Mouse (Mus musculus) intestine, embryonic 14.5 days (tissue): ENCODE measurements around the gene H2bfm. TPM values are rescaled to one million over a fixed set of nuclear protein-coding genes. Genes with fewer than 3 reads are reported as not detected.
"Not testable (repeated sequence)": the region's sequence is repeated elsewhere in the genome, so short reads cannot be mapped to it uniquely, and the experiment has no call there.

Experiments
- ATAC-seq: fragments of 200-750 bp; cut with Nextera tagmentation; replicated peaks from 2 replicates; pipeline ENCODE4 v1.8.0; 2017; ENCODE audit warnings: low read depth, moderate number of reproducible peaks, moderate TSS enrichment, moderate library complexity; ENCODE audit not compliant: low FRiP score, low TSS enrichment
- DNase-seq: peaks from one replicate; pipeline ENCODE4 v3.0.0-alpha.2; 2018; ENCODE audit warnings: low spot score
- H3K27ac ChIP-seq: fragments of 300-500 bp; sonication (generic); 2 replicates; pipeline ENCODE4 v1.5.1; 2014; ENCODE audit warnings: low read depth, mild to moderate bottlenecking, control low read depth
- H3K27me3 ChIP-seq: fragments of 300-500 bp; sonication (generic); replicated peaks from 2 replicates; pipeline ENCODE4 v1.6.1; 2014; ENCODE audit warnings: low read length, control low read depth; ENCODE audit not compliant: control insufficient read depth, insufficient read depth
- H3K36me3 ChIP-seq: fragments of 300-500 bp; sonication (generic); 2 replicates; pipeline ENCODE4 v1.6.1; 2014; ENCODE audit warnings: low read length, control low read depth; ENCODE audit not compliant: control insufficient read depth, insufficient read depth
- H3K4me1 ChIP-seq: fragments of 300-500 bp; sonication (generic); replicated peaks from 2 replicates; pipeline ENCODE4 v1.6.1; 2014; ENCODE audit warnings: low read length, control low read depth, mixed read lengths; ENCODE audit not compliant: control insufficient read depth, insufficient read depth
- H3K4me2 ChIP-seq: fragments of 300-500 bp; sonication (generic); 2 replicates; pipeline ENCODE4 v1.6.1; 2014; ENCODE audit warnings: low read length
- H3K4me3 ChIP-seq: fragments of 300-500 bp; sonication (generic); 2 replicates; pipeline ENCODE4 v1.5.1; 2014; ENCODE audit warnings: low read depth, low read length, control low read depth, mixed read lengths
- H3K9ac ChIP-seq: fragments of 300-500 bp; sonication (generic); 2 replicates; pipeline ENCODE4 v1.6.1; 2014; ENCODE audit warnings: mild to moderate bottlenecking, low read length
- H3K9me3 ChIP-seq: fragments of 300-500 bp; sonication (generic); 2 replicates; pipeline ENCODE4 v1.6.1; 2016; ENCODE audit warnings: low read length, control low read depth; ENCODE audit not compliant: control insufficient read depth
- WGBS: fragments of 180-500 bp; shearing (Covaris S2); extraction: QIAGEN DNeasy Blood & Tissue Kit; methylation state at CpG from one replicate; pipeline ENCODE4 v1.1.7; 2014; 5-methylcytosine and 5-hydroxymethylcytosine counted together
- polyA plus RNA-seq: library from polyadenylated mRNA; unstranded; fragments of >200 nt; fragmentation: Nextera tagmentation; extraction: Ambion mirVana; gene quantifications from 2 replicates; pipeline ENCODE4 v1.2.1, GENCODE M21; 2014

The H2bfm gene
- polyA plus RNA-seq: not detected in 2 replicates

GRCm38 (mm10) chrX:136927031-136927430 lies at the start of gene H2bfm:
Gene H2bfm (plus strand): TSS chrX:136927325.
- Histone ChIP-seq H3K4me3 (no peak within 1 kb of the TSS), H3K27ac (no peak within 1 kb of the TSS), H3K4me1 (no peaks in the 10 kb centered on the region), H3K27me3 (no peaks in the 10 kb centered on the region), H3K9ac (no peak within 1 kb of the TSS), H3K4me2 (no peak within 1 kb of the TSS), H3K36me3 (no peaks in the 10 kb centered on the region), H3K9me3 (no peaks in the 10 kb centered on the region)
- ATAC-seq (no peak), DNase-seq (no peak)
- 92% methylated on average over 14 of the region's 14 CpGs for WGBS

GRCm38 (mm10) chrX:136895757-136896156 lies 31.4 kb upstream of the H2bfm start:
- Histone ChIP-seq H3K27ac (no peak overlapping the region), H3K4me3 (no peak overlapping the region), H3K36me3 (no peaks in the 10 kb centered on the region), H3K9ac (no peak overlapping the region), H3K4me1 (no peaks in the 10 kb centered on the region), H3K27me3 (no peaks in the 10 kb centered on the region), H3K4me2 (no peak overlapping the region), H3K9me3 (no peaks in the 10 kb centered on the region)
- ATAC-seq (no peak), DNase-seq (no peak)
- WGBS: 55% methylated on average over 2 of the region's 2 CpGs

- H3K4me1 ChIP-seq: no peaks in the 10 kb centered on the region
- H3K27me3 ChIP-seq: no peaks in the 10 kb centered on the region
- no peak overlapping the region for H3K4me3 ChIP-seq
- no peaks in the 10 kb centered on the region for H3K9me3 ChIP-seq
- no peak overlapping the region for H3K27ac ChIP-seq
- ATAC-seq (no peak), DNase-seq (no peak)
- WGBS: 52% methylated on average over 4 of the region's 4 CpGs
- H3K36me3 ChIP-seq: no peaks in the 10 kb centered on the region
- H3K4me2 ChIP-seq: no peak overlapping the region
- H3K9ac ChIP-seq: no peak overlapping the region
Observed at GRCm38 (mm10) chrX:136904369-136904768, 22.8 kb upstream of the H2bfm start.

DNA sequence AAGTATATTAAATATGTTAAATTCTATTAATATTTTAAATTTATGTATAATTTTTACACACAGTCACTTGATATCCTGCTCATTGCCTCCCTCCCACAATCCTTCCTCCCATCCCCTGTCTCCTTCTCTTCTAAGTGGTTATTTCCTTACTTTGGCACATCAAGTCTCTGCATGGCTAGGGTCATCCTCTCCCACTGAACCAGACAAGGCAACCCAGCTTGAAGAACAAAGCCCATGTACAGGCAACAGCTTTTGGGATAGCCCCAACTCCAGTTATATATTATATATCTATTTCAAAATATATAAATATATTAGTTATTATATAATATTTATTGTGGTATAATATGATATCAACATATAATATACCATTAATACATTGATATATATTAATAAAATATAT lies 1.3 kb upstream of the H2bfm start:
- no peak for ATAC-seq
- Histone ChIP-seq H3K36me3 (no peaks in the 10 kb centered on the region), H3K27ac (no peak overlapping the region), H3K27me3 (no peaks in the 10 kb centered on the region), H3K9me3 (no peaks in the 10 kb centered on the region), H3K4me1 (no peaks in the 10 kb centered on the region), H3K4me3 (no peak overlapping the region), H3K9ac (no peak overlapping the region), H3K4me2 (no peak overlapping the region)
- DNase-seq: no peak

GRCm38 (mm10) chrX:136937985-136938384 lies 10.9 kb downstream of the H2bfm start:
- DNase-seq: no peak
- no peak overlapping the region for H3K4me3 ChIP-seq
- no peaks in the 10 kb centered on the region for H3K27me3 ChIP-seq
- no peaks in the 10 kb centered on the region for H3K36me3 ChIP-seq
- H3K4me2 ChIP-seq: no peak overlapping the region
- no peak overlapping the region for H3K27ac ChIP-seq
- H3K9ac ChIP-seq: no peak overlapping the region
- H3K4me1 ChIP-seq: no peaks in the 10 kb centered on the region
- peak; percentile 75 for ATAC-seq
- no peaks in the 10 kb centered on the region for H3K9me3 ChIP-seq
- WGBS: 14% methylated on average over 3 of the region's 3 CpGs

- not testable (repeated sequence) for H3K36me3 ChIP-seq, H3K27me3 ChIP-seq, H3K9ac ChIP-seq, H3K4me1 ChIP-seq, DNase-seq, H3K27ac ChIP-seq, H3K9me3 ChIP-seq
- 20% methylated on average over 13 of the region's 13 CpGs for WGBS
- Histone ChIP-seq H3K4me3 (peak overlapping the region; percentile 25), H3K4me2 (peak overlapping the region; percentile 32; the same call in 1 of the 2 replicates)
- ATAC-seq: peak; percentile 98
Observed at GRCm38 (mm10) chrX:136957583-136958279, 30.6 kb downstream of the H2bfm start.

- not testable (repeated sequence) for ATAC-seq, H3K36me3 ChIP-seq, H3K27me3 ChIP-seq, DNase-seq, H3K27ac ChIP-seq, H3K9ac ChIP-seq, H3K4me1 ChIP-seq, H3K9me3 ChIP-seq
- H3K4me2 ChIP-seq: peak overlapping the region; percentile 32; the same call in 1 of the 2 replicates
- peak overlapping the region; percentile 8; the same call in 1 of the 2 replicates for H3K4me3 ChIP-seq
- WGBS: 61% methylated on average over 5 of the region's 5 CpGs
Observed at GRCm38 (mm10) chrX:136958300-136958699, 31.2 kb downstream of the H2bfm start.

- H3K27me3 ChIP-seq: no peaks in the 10 kb centered on the region
- no peak overlapping the region for H3K4me3 ChIP-seq
- no peak overlapping the region for H3K27ac ChIP-seq
- H3K36me3 ChIP-seq: no peaks in the 10 kb centered on the region
- no peaks in the 10 kb centered on the region for H3K4me1 ChIP-seq
- ATAC-seq (no peak), DNase-seq (no peak)
- no peaks in the 10 kb centered on the region for H3K9me3 ChIP-seq
- 23% methylated on average over 2 of the region's 2 CpGs for WGBS
- H3K9ac ChIP-seq: no peak overlapping the region
- H3K4me2 ChIP-seq: no peak overlapping the region
Observed at GRCm38 (mm10) chrX:136959688-136960087, 32.6 kb downstream of the H2bfm start.

- H3K27me3 ChIP-seq, H3K27ac ChIP-seq, H3K36me3 ChIP-seq, DNase-seq, H3K4me1 ChIP-seq, H3K9me3 ChIP-seq, ATAC-seq: not testable (repeated sequence)
- Histone ChIP-seq H3K4me2 (peak within 1 kb of the TSS; percentile 49), H3K4me3 (peak within 1 kb of the TSS; percentile 41), H3K9ac (peak within 1 kb of the TSS; percentile 30; the same call in 1 of the 2 replicates)
- WGBS: 90% methylated on average over 6 of the region's 6 CpGs
Observed at GRCm38 (mm10) chrX:136975397-136975796, 48.3 kb downstream of the H2bfm start, which contains the start of gene Tmsb15b2. Gene Tmsb15b2 (minus strand): TSS chrX:136975497.
